Mouse (Mus musculus): ENCODE measurements around the gene Ptpn6. TPM values are rescaled to one million over a fixed set of nuclear protein-coding genes. Genes with fewer than 3 reads are reported as not detected.

Gene Ptpn6
- polyA plus RNA-seq (2012; rRNA removed): 22.8 and 27.5 TPM in 2 replicates

GRCm38 (mm10) chr6:124738511-124739023, at the start of gene Ptpn6:
Gene Ptpn6, minus strand, starts transcription at chr6:124738714.

GRCm38 (mm10) chr6:124779222-124779983, 40.9 kb upstream of the Ptpn6 start, which contains the start of gene Lrrc23:
Gene Lrrc23, minus strand, starts transcription at chr6:124779727.

GRCm38 (mm10) chr6:124769101-124769765, 30.7 kb upstream of the Ptpn6 start, which contains the start of gene Eno2:
Gene Eno2, minus strand, starts transcription at chr6:124769673.

GRCm38 (mm10) chr6:124755831-124756595, 17.5 kb upstream of the Ptpn6 start, which contains the start of the genes Gm45234 and Atn1:
Gene Gm45234, minus strand, starts transcription at chr6:124756021.
Gene Atn1, minus strand, starts transcription at chr6:124756524.

GRCm38 (mm10) chr6:124740888-124741761, 2.6 kb upstream of the Ptpn6 start, which contains the start of gene Grcc10:
Gene Grcc10, minus strand, starts transcription at chr6:124741374.

GRCm38 (mm10) chr6:124711824-124712782, 26.4 kb downstream of the Ptpn6 start, which contains the start of the genes Emg1 and Phb2:
Gene Emg1, minus strand, starts transcription at chr6:124712178.
Gene Phb2, plus strand, starts transcription at chr6:124712336.

Other genes with a start within 250 kb of the Ptpn6 start
- gene C1rl, start 245.6 kb downstream of the Ptpn6 start, polyA plus RNA-seq (2012; rRNA removed): 0.87 and 1.7 TPM in 2 replicates
- gene C1ra, start 226.3 kb downstream of the Ptpn6 start, polyA plus RNA-seq (2012; rRNA removed): 16.3 and 21.3 TPM in 2 replicates
- 25.9 and 28.2 TPM in 2 replicates for gene C1s1, start 196.4 kb downstream of the Ptpn6 start, polyA plus RNA-seq (2012; rRNA removed)
- gene C1rb, start 168.4 kb downstream of the Ptpn6 start, polyA plus RNA-seq (2012; rRNA removed): not detected in 2 replicates
- gene C1s2, start 102.6 kb downstream of the Ptpn6 start, polyA plus RNA-seq (2012; rRNA removed): not detected in 2 replicates
- 102 and 141 TPM in 2 replicates for gene Lpcat3, start 75.7 kb downstream of the Ptpn6 start, polyA plus RNA-seq (2012; rRNA removed)
- 36.9 and 39.0 TPM in 2 replicates for gene Emg1, start 26.5 kb downstream of the Ptpn6 start, polyA plus RNA-seq (2012; rRNA removed)
- 151 and 193 TPM in 2 replicates for gene Phb2, start 26.4 kb downstream of the Ptpn6 start, polyA plus RNA-seq (2012; rRNA removed)
- gene Grcc10, start 2.7 kb upstream of the Ptpn6 start, polyA plus RNA-seq (2012; rRNA removed): 180 and 222 TPM in 2 replicates
- not detected in 2 replicates for gene Gm45234, start 17.3 kb upstream of the Ptpn6 start, polyA plus RNA-seq (2012; rRNA removed)
- gene Atn1, start 17.8 kb upstream of the Ptpn6 start, polyA plus RNA-seq (2012; rRNA removed): 52.2 and 59.6 TPM in 2 replicates
- gene Eno2, start 31.0 kb upstream of the Ptpn6 start, polyA plus RNA-seq (2012; rRNA removed): 8.6 and 8.8 TPM in 2 replicates
- gene Lrrc23, start 41.0 kb upstream of the Ptpn6 start, polyA plus RNA-seq (2012; rRNA removed): 0.40 and 0.79 TPM in 2 replicates
- 39.0 and 41.2 TPM in 2 replicates for gene Spsb2, start 69.9 kb upstream of the Ptpn6 start, polyA plus RNA-seq (2012; rRNA removed)
- gene Tpi1, start 75.6 kb upstream of the Ptpn6 start, polyA plus RNA-seq (2012; rRNA removed): 442 and 514 TPM in 2 replicates
- gene Usp5, start 90.8 kb upstream of the Ptpn6 start, polyA plus RNA-seq (2012; rRNA removed): 66.9 and 70.4 TPM in 2 replicates
- gene Cdca3, start 90.8 kb upstream of the Ptpn6 start, polyA plus RNA-seq (2012; rRNA removed): 38.3 and 47.5 TPM in 2 replicates
- 0.21 and 0.29 TPM in 2 replicates for gene Gnb3, start 101.6 kb upstream of the Ptpn6 start, polyA plus RNA-seq (2012; rRNA removed)
- gene P3h3, start 119.0 kb upstream of the Ptpn6 start, polyA plus RNA-seq (2012; rRNA removed): 25.9 and 26.2 TPM in 2 replicates
- gene Gpr162, start 125.3 kb upstream of the Ptpn6 start, polyA plus RNA-seq (2012; rRNA removed): 2.3 and 2.7 TPM in 2 replicates
- 2.7 and 3.0 TPM in 2 replicates for gene Cd4, start 149.5 kb upstream of the Ptpn6 start, polyA plus RNA-seq (2012; rRNA removed)
- gene Lag3, start 173.0 kb upstream of the Ptpn6 start, polyA plus RNA-seq (2012; rRNA removed): 2.7 and 4.0 TPM in 2 replicates
- 894 and 1,886 TPM in 2 replicates for gene Ptms, start 181.4 kb upstream of the Ptpn6 start, polyA plus RNA-seq (2012; rRNA removed)
- gene Mlf2, start 192.7 kb upstream of the Ptpn6 start, polyA plus RNA-seq (2012; rRNA removed): 357 and 413 TPM in 2 replicates
- 206 and 213 TPM in 2 replicates for gene Cops7a, start 226.8 kb upstream of the Ptpn6 start, polyA plus RNA-seq (2012; rRNA removed)

Data from colon, adult 2 months (tissue).